Mouse (Mus musculus) testis, adult 10 weeks (tissue): ENCODE results near the gene Col4a1. TPM values are rescaled to one million over a fixed set of nuclear protein-coding genes. Genes with fewer than 3 reads are reported as not detected.

Source experiments
- polyA plus RNA-seq: library from polyadenylated mRNA; stranded (reverse); fragments of 350-450 nt; fragmentation: Illumina TruSeq; extraction: RNeasy Lipid Tissue Mini Kit (QIAGEN cat#74804); gene quantifications from one replicate; pipeline ENCODE4 v1.2.3, GENCODE M21; 2014; ENCODE audit warnings: low read depth, low replicate concordance

Gene Col4a1
- polyA plus RNA-seq, result 3.6 TPM

GRCm38 (mm10) chr8:11312349-11313175 is at the start of gene Col4a1, which contains the start of gene Col4a2:
TSS of gene Col4a1 (minus strand) at chr8:11312826.
TSS of gene Col4a2 (plus strand) at chr8:11312805.

Other genes starting within 250 kb of the Col4a1 start
- gene Col4a2, start within 50 bp of the Col4a1 start, polyA plus RNA-seq, result 0.38 TPM
- gene Rab20, start 165.9 kb upstream of the Col4a1 start, polyA plus RNA-seq, result 1.6 TPM
- gene Naxd, start 184.7 kb upstream of the Col4a1 start, polyA plus RNA-seq, result 8.4 TPM
- 3.9 TPM for gene Cars2, start 238.0 kb upstream of the Col4a1 start, polyA plus RNA-seq
- gene Ing1, start 242.7 kb upstream of the Col4a1 start, polyA plus RNA-seq, result 32.9 TPM